Mouse (Mus musculus): ENCODE results near the gene Elane.

The Elane gene

GRCm38 (mm10) chr10:79858416-79859074 lies 27.5 kb upstream of the Elane start:
- no peak for DNase-seq (ENCODE audit: low spot score)

- DNase-seq (ENCODE audit: low spot score): no peak
Measured at GRCm38 (mm10) chr10:79859116-79859515, 26.9 kb upstream of the Elane start.

GRCm38 (mm10) chr10:79860079-79860911 lies 25.8 kb upstream of the Elane start:
- no peak for DNase-seq (ENCODE audit: low spot score)

GRCm38 (mm10) chr10:79861230-79862048 lies 24.6 kb upstream of the Elane start:
- DNase-seq (ENCODE audit: low spot score): no peak

- no peak for DNase-seq (ENCODE audit: low spot score)
Measured at GRCm38 (mm10) chr10:79862049-79862788, 23.8 kb upstream of the Elane start.

GRCm38 (mm10) chr10:79862925-79863324 lies 23.1 kb upstream of the Elane start:
- DNase-seq (ENCODE audit: low spot score): no peak

GRCm38 (mm10) chr10:79864351-79865188 lies 21.5 kb upstream of the Elane start:
- no peak for DNase-seq (ENCODE audit: low spot score)

GRCm38 (mm10) chr10:79865189-79865601 lies 20.9 kb upstream of the Elane start:
- no peak for DNase-seq (ENCODE audit: low spot score)

GRCm38 (mm10) chr10:79865801-79866295 lies 20.2 kb upstream of the Elane start:
- no peak for DNase-seq (ENCODE audit: low spot score)

- DNase-seq (ENCODE audit: low spot score): no peak
Measured at GRCm38 (mm10) chr10:79866601-79867000, 19.4 kb upstream of the Elane start.

- no peak for DNase-seq (ENCODE audit: low spot score)
Measured at GRCm38 (mm10) chr10:79871845-79872244, 14.2 kb upstream of the Elane start.

GRCm38 (mm10) chr10:79872862-79873261 lies 13.2 kb upstream of the Elane start:
- DNase-seq (ENCODE audit: low spot score): no peak

- no peak for DNase-seq (ENCODE audit: low spot score)
Measured at GRCm38 (mm10) chr10:79873313-79873712, 12.7 kb upstream of the Elane start.

- DNase-seq (ENCODE audit: low spot score): no peak
Measured at GRCm38 (mm10) chr10:79873715-79874289, 12.2 kb upstream of the Elane start.

GRCm38 (mm10) chr10:79874290-79874862 lies 11.7 kb upstream of the Elane start, which contains the start of the genes Prtn3 and Plppr3:
Gene Prtn3, plus strand, starts transcription at chr10:79874476.
Gene Plppr3, minus strand, starts transcription at chr10:79874634.
- DNase-seq (ENCODE audit: low spot score): peak; percentile 72

- DNase-seq (ENCODE audit: low spot score): no peak
Measured at GRCm38 (mm10) chr10:79877174-79877573, 8.9 kb upstream of the Elane start.

GRCm38 (mm10) chr10:79877757-79878156 lies 8.3 kb upstream of the Elane start:
- DNase-seq (ENCODE audit: low spot score): no peak

GRCm38 (mm10) chr10:79879527-79879926 lies 6.5 kb upstream of the Elane start:
- no peak for DNase-seq (ENCODE audit: low spot score)

- DNase-seq (ENCODE audit: low spot score): no peak
Measured at GRCm38 (mm10) chr10:79880721-79881120, 5.3 kb upstream of the Elane start.

GRCm38 (mm10) chr10:79881981-79882380 lies 4.1 kb upstream of the Elane start:
- DNase-seq (ENCODE audit: low spot score): peak; percentile 55
